Mouse (Mus musculus): ENCODE results near the gene Thop1. TPM values are rescaled to one million over a fixed set of nuclear protein-coding genes. Genes with fewer than 3 reads are reported as not detected.
"Not testable (repeated sequence)": the region's sequence is repeated elsewhere in the genome, so short reads cannot be mapped to it uniquely, and the experiment has no call there.

Thop1 gene
- polyA plus RNA-seq (2017; shearing (Covaris generic)), result 1 to 10 TPM; 2.8 to 4.5 TPM

- peak; percentile 99 for ATAC-seq
These were observed at the start of gene Thop1 for GRCm38 (mm10) chr10:81069836-81070235. Gene Thop1, plus strand, starts transcription at chr10:81070035.

- ATAC-seq, result no peak
These were observed 49.6 kb upstream of the Thop1 start for GRCm38 (mm10) chr10:81020207-81020606.

- ATAC-seq, result no peak
These were observed 48.2 kb upstream of the Thop1 start for GRCm38 (mm10) chr10:81021547-81022110.

GRCm38 (mm10) chr10:81022744-81023143 is 47.1 kb upstream of the Thop1 start:
- ATAC-seq, result no peak

GRCm38 (mm10) chr10:81024346-81024937 is 45.4 kb upstream of the Thop1 start:
- no peak for ATAC-seq

GRCm38 (mm10) chr10:81025047-81025621 is 44.7 kb upstream of the Thop1 start:
- no peak for ATAC-seq

- no peak for ATAC-seq
These were observed 44.1 kb upstream of the Thop1 start, which contains the start of gene Diras1 for GRCm38 (mm10) chr10:81025639-81026275. Gene Diras1, minus strand, starts transcription at chr10:81025662.

- no peak for ATAC-seq
These were observed 43.0 kb upstream of the Thop1 start for GRCm38 (mm10) chr10:81026857-81027256.

- ATAC-seq, result no peak
These were observed 42.5 kb upstream of the Thop1 start for GRCm38 (mm10) chr10:81027331-81027730.

GRCm38 (mm10) chr10:81028219-81028618 is 41.6 kb upstream of the Thop1 start:
- no peak for ATAC-seq

- no peak for ATAC-seq
These were observed 40.8 kb upstream of the Thop1 start for GRCm38 (mm10) chr10:81029031-81029430.

GRCm38 (mm10) chr10:81033586-81033985 is 36.2 kb upstream of the Thop1 start:
- ATAC-seq, result no peak

- no peak for ATAC-seq
These were observed 33.6 kb upstream of the Thop1 start for GRCm38 (mm10) chr10:81036251-81036650.

GRCm38 (mm10) chr10:81036988-81037580 is 32.8 kb upstream of the Thop1 start, which contains the start of gene Slc39a3:
Gene Slc39a3, minus strand, starts transcription at chr10:81037426.
- ATAC-seq, result peak; percentile 99

- ATAC-seq, result no peak
These were observed 28.2 kb upstream of the Thop1 start for GRCm38 (mm10) chr10:81041458-81042175.

GRCm38 (mm10) chr10:81045246-81045645 is 24.6 kb upstream of the Thop1 start:
- not testable (repeated sequence) for ATAC-seq

- ATAC-seq, result no peak
These were observed 19.2 kb upstream of the Thop1 start for GRCm38 (mm10) chr10:81050645-81051044.

GRCm38 (mm10) chr10:81051133-81051532 is 18.7 kb upstream of the Thop1 start:
- no peak for ATAC-seq

- ATAC-seq, result no peak
These were observed 17.3 kb upstream of the Thop1 start for GRCm38 (mm10) chr10:81052577-81052976.

- no peak for ATAC-seq
These were observed 14.7 kb upstream of the Thop1 start for GRCm38 (mm10) chr10:81055169-81055568.

GRCm38 (mm10) chr10:81055802-81056340 is 14.0 kb upstream of the Thop1 start:
- not testable (repeated sequence) for ATAC-seq

Measured in activated CD4-positive, CD25-positive, alpha-beta regulatory T cell, adult 4 months (primary cell).